Mouse (Mus musculus) heart, adult 2 months (tissue): ENCODE data around the gene Igsf9. TPM values are rescaled to one million over a fixed set of nuclear protein-coding genes. Genes with fewer than 3 reads are reported as not detected.

Source experiments
- DNase-seq, 2 experiments: peaks; one replicate each; pipeline ENCODE4 v3.0.0; 2021
- H3K27ac ChIP-seq: fragments of 200-600 bp; 2 replicates; pipeline ENCODE4 v1.8.1; 2022
- H3K27me3 ChIP-seq: fragments of 200-500 bp; 2 replicates; pipeline ENCODE4 v1.6.1; 2012; ENCODE audit warnings: mild to moderate bottlenecking, low read length, inconsistent platforms, mixed read lengths; ENCODE audit not compliant: control insufficient read depth, insufficient read depth
- H3K36me3 ChIP-seq: fragments of 200-500 bp; 2 replicates; pipeline ENCODE4 v1.6.1; 2012; ENCODE audit warnings: low read length, inconsistent platforms; ENCODE audit not compliant: control insufficient read depth, insufficient read depth
- H3K4me1 ChIP-seq: fragments of 200-500 bp; 2 replicates; pipeline ENCODE4 v1.6.1; 2011; ENCODE audit warnings: low read length; ENCODE audit not compliant: control insufficient read depth, insufficient read depth
- H3K4me3 ChIP-seq: fragments of 200-600 bp; 2 replicates; pipeline ENCODE4 v1.8.1; 2022
- H3K79me2 ChIP-seq: fragments of 200-500 bp; replicated peaks from 2 replicates; pipeline ENCODE4 v1.6.1; 2012; ENCODE audit warnings: mild to moderate bottlenecking, inconsistent platforms, low read length, moderate library complexity, mixed read lengths; ENCODE audit not compliant: control insufficient read depth, insufficient read depth
- H3K9ac ChIP-seq: fragments of 200-500 bp; 2 replicates; pipeline ENCODE4 v1.6.1; 2012; ENCODE audit warnings: low read depth, mild to moderate bottlenecking, control low read depth, inconsistent platforms, low read length, mixed read lengths
- CTCF ChIP-seq: fragments of 200-600 bp; IDR thresholded peaks from 2 replicates; pipeline ENCODE4 v1.8.1; 2022; ENCODE audit warnings: antibody characterized with exemption, mild to moderate bottlenecking, moderate library complexity
- EP300 ChIP-seq: fragments of 200-500 bp; IDR thresholded peaks from 2 replicates; pipeline ENCODE4 v1.6.1; 2011; ENCODE audit warnings: low read depth, low read length, control low read depth; ENCODE audit not compliant: insufficient read depth
- POLR2A ChIP-seq: fragments of 200-500 bp; IDR thresholded peaks from 2 replicates; pipeline ENCODE4 v1.6.1; 2011; ENCODE audit warnings: mild to moderate bottlenecking, low read depth, low read length, control low read depth; ENCODE audit not compliant: insufficient read depth
- WGBS: fragments of 180-500 bp; shearing (Covaris S2); methylation state at CpG from one replicate; pipeline ENCODE4 v1.1.7; 2018; 5-methylcytosine and 5-hydroxymethylcytosine counted together
- intact Hi-C: fragments of 180-260 bp; cut with DNase I; formaldehyde crosslinking; loops from one replicate; pipeline ENCODE4 v1.15.1; 2025
- polyA plus RNA-seq: library from polyadenylated mRNA; depleted of rRNA; stranded (reverse); fragments of >200 nt; gene quantifications from 2 replicates; pipeline ENCODE4 v1.2.3, GENCODE M21; 2012
- total RNA-seq, 2 experiments: library from RNA; stranded (reverse); gene quantifications; 2 replicates each; pipeline ENCODE4 v1.2.3; 2021

Igsf9 gene
- total and polyA plus RNA-seq, 3 experiments: 0.36 to 3.8 (median 0.47) TPM

- TF ChIP-seq EP300: no peak
- 64% methylated on average over 3 of the region's 3 CpGs for whole genome bisulfite sequencing
- H3K27me3 ChIP-seq: no peaks in the 10 kb centered on the region
- no peak overlapping the region for H3K4me3 ChIP-seq
- peak overlapping the region; percentile 17 for H3K27ac ChIP-seq
- H3K79me2 ChIP-seq: no peaks in the 10 kb centered on the region
- intact Hi-C loops: no loop called here
- peaks cover 9% of the 10 kb centered on the region for H3K36me3 ChIP-seq
- H3K9ac ChIP-seq: no peak overlapping the region
- DNase-seq: no peak
- H3K4me1 ChIP-seq: peaks cover 25% of the 10 kb centered on the region
These were observed 26.1 kb downstream of the Igsf9 start for GRCm38 (mm10) chr1:172507701-172508100.

DNA sequence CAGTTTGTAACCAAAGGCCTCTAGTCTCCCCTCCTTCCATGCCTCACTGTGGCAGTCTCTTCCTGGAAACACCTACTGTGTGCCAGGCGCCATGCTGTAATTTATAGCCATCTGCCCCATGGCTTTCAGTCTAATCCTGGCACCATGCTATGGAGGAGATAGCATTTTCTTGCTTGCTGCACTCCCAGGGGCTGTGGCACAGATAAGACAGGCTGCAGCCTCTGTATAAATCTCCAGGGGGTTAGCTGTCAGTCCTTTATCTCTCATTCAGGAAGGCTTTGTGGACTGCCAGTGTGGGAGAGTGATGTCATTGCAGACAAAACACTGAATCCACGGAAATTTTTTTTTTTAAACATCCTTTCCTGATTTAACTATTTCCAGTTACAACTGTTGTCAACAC lies 26.6 kb downstream of the Igsf9 start:
- intact Hi-C loops: no loop called here
- Histone ChIP-seq H3K4me1 (peaks cover 27% of the 10 kb centered on the region), H3K36me3 (peaks cover 9% of the 10 kb centered on the region), H3K9ac (no peak overlapping the region), H3K79me2 (no peaks in the 10 kb centered on the region), H3K27me3 (no peaks in the 10 kb centered on the region), H3K4me3 (no peak overlapping the region), H3K27ac (peak overlapping the region; percentile 17)
- TF ChIP-seq CTCF (no peak), EP300 (no peak), POLR2A (no peak)
- DNase-seq: no peak
- WGBS: 43% methylated on average over 2 of the region's 2 CpGs

DNA sequence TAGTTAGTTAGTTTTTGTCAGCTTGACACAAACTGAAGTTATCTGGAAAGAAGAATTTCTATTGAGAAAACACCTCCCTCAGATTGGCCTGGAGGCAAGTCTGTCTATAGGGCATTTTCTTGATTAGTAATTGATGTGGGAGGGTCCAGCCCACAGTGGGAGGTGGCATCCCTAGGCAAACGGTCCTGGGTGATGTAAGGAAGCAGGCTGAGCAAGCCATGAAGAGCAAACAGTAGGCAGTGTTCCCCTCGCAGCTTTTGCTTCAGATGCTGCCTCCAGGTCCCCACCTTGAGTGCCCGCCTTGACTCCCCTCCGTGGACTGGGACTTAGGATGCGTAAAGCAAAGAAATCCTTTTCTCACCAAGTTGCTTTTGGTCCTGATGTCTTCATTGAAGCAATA lies 27.6 kb downstream of the Igsf9 start:
- peaks cover 11% of the 10 kb centered on the region for H3K36me3 ChIP-seq
- no peaks in the 10 kb centered on the region for H3K79me2 ChIP-seq
- no peak for DNase-seq
- H3K27ac ChIP-seq: no peak overlapping the region
- WGBS: 78% methylated on average over 5 of the region's 5 CpGs
- H3K4me3 ChIP-seq: no peak overlapping the region
- no peak overlapping the region for H3K9ac ChIP-seq
- H3K27me3 ChIP-seq: no peaks in the 10 kb centered on the region
- TF ChIP-seq CTCF: no peak
- no peak for TF ChIP-seq POLR2A
- TF ChIP-seq EP300: no peak
- peaks cover 27% of the 10 kb centered on the region for H3K4me1 ChIP-seq
- intact Hi-C loops: no loop called here

DNA sequence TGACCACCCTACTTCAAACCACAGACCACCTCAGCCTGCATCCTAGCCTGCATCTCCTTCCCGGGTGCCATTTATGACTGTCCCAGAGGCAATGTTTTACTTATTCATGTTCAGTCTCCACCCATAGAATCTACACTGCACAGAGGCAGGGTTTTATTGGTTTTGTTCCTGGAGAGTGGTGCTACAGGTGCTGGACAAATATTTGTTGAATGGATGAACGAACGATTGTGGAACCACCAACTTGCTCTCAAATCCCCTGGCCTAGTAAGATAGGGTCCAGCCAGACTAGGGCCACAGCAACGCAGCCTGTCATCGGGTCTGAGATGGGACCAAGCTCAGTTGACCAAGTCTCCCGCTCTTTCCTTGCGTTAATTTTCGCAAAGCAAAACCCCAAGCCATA lies 28.4 kb downstream of the Igsf9 start:
- TF ChIP-seq CTCF (no peak), POLR2A (no peak), EP300 (no peak)
- H3K27me3 ChIP-seq: no peaks in the 10 kb centered on the region
- no peak overlapping the region for H3K4me3 ChIP-seq
- H3K27ac ChIP-seq: no peak overlapping the region
- peaks cover 14% of the 10 kb centered on the region for H3K36me3 ChIP-seq
- no peaks in the 10 kb centered on the region for H3K79me2 ChIP-seq
- H3K4me1 ChIP-seq: peaks cover 32% of the 10 kb centered on the region
- intact Hi-C loops: loop anchor here (10.0 kb wide), 1 partner anchor 285 kb away; no protein-coding TSS in a partner anchor
- no peak overlapping the region for H3K9ac ChIP-seq
- DNase-seq: no peak
- WGBS: 65% methylated on average over 8 of the region's 8 CpGs

DNA sequence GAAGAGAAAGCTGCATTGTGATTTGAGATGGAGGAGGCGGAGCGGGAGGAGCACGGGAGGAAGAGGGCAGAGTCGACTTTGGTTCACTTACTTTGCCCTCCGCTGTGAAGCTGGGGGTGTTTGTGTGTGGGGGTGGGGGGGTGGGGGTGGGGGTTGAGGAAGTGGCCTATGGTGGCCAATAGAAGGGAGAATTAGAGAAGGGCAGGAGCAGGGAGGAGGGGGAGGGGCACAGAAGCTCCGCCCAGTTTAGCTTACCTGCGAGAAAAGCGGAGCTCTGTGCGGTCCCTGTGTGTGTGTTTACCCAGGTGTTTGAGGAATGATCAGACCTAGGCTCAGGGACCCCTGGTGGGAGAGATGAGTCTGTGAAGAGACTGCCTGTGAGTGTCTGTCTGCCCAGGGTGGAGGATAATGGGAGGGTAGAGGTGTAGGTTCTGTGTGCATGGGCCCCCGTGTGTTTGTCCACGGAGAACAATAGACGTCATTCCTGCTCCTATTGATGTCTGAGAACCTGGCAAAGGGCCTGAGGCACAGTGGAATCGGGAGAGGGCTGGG lies 28.9 kb downstream of the Igsf9 start:
- no peaks in the 10 kb centered on the region for H3K27me3 ChIP-seq
- intact Hi-C loops: loop anchor here (10.0 kb wide), 1 partner anchor 286 kb away; no protein-coding TSS in a partner anchor
- TF ChIP-seq CTCF: no peak
- TF ChIP-seq EP300: no peak
- no peak for TF ChIP-seq POLR2A
- peaks cover 14% of the 10 kb centered on the region for H3K36me3 ChIP-seq
- DNase-seq: no peak
- peaks cover 37% of the 10 kb centered on the region for H3K4me1 ChIP-seq
- H3K27ac ChIP-seq: no peak overlapping the region
- no peaks in the 10 kb centered on the region for H3K79me2 ChIP-seq
- no peak overlapping the region for H3K4me3 ChIP-seq
- no peak overlapping the region for H3K9ac ChIP-seq
- WGBS: 52% methylated on average over 13 of the region's 13 CpGs

GRCm38 (mm10) chr1:172512962-172513361 lies 31.4 kb downstream of the Igsf9 start:
- peaks cover 32% of the 10 kb centered on the region for H3K4me1 ChIP-seq
- peak overlapping the region; percentile 15; the same call in 1 of the 2 replicates for H3K4me3 ChIP-seq
- WGBS: 14% methylated on average over 13 of the region's 13 CpGs
- H3K36me3 ChIP-seq: peaks cover 10% of the 10 kb centered on the region; the same call in 1 of the 2 replicates
- intact Hi-C loops: loop anchor here (1.0 to 10.0 kb wide), 2 partner anchors 12 to 288 kb away; no protein-coding TSS in a partner anchor
- H3K27me3 ChIP-seq: no peaks in the 10 kb centered on the region
- no peaks in the 10 kb centered on the region for H3K79me2 ChIP-seq
- peak overlapping the region; percentile 67 for H3K27ac ChIP-seq
- peak; percentile 79 to 89 for DNase-seq
- TF ChIP-seq CTCF: peak; percentile 60
- TF ChIP-seq EP300: peak; percentile 84
- no peak for TF ChIP-seq POLR2A
- H3K9ac ChIP-seq: no peak overlapping the region
